Mouse (Mus musculus) embryonic facial prominence, embryonic 14.5 days (tissue): ENCODE results near the gene Zfp697. TPM values are rescaled to one million over a fixed set of nuclear protein-coding genes. Genes with fewer than 3 reads are reported as not detected.
A peak's percentile ranks its signal among the peaks of the same experiment; 100 is the strongest.
"Not testable (repeated sequence)": the region's sequence is repeated elsewhere in the genome, so short reads cannot be mapped to it uniquely, and the experiment has no call there.

ENCODE experiments used
- ATAC-seq: fragments of 200-750 bp; cut with Nextera tagmentation; 2 replicates; pipeline ENCODE4 v1.8.0; 2017; ENCODE audit warnings: low read depth, moderate number of reproducible peaks, moderate TSS enrichment
- DNase-seq: peaks from one replicate; pipeline ENCODE4 v3.0.0-alpha.2; 2015; ENCODE audit warnings: low spot score
- H3K27ac ChIP-seq: fragments of 300-500 bp; sonication (generic); replicated peaks from 2 replicates; pipeline ENCODE4 v1.5.1; 2014; ENCODE audit warnings: low read depth, mild to moderate bottlenecking, low read length, moderate library complexity
- H3K27me3 ChIP-seq: fragments of 300-500 bp; sonication (generic); replicated peaks from 2 replicates; pipeline ENCODE4 v1.6.1; 2014; ENCODE audit warnings: low read length; ENCODE audit not compliant: control insufficient read depth, insufficient read depth
- H3K36me3 ChIP-seq: fragments of 300-500 bp; sonication (generic); 2 replicates; pipeline ENCODE4 v1.6.1; 2014; ENCODE audit warnings: low read length, mixed read lengths; ENCODE audit not compliant: control insufficient read depth, insufficient read depth
- H3K4me1 ChIP-seq: fragments of 300-500 bp; sonication (generic); 2 replicates; pipeline ENCODE4 v1.6.1; 2014; ENCODE audit warnings: antibody characterized with exemption, low read length; ENCODE audit not compliant: control insufficient read depth, insufficient read depth
- H3K4me2 ChIP-seq: fragments of 300-500 bp; sonication (generic); 2 replicates; pipeline ENCODE4 v1.6.1; 2014; ENCODE audit warnings: low read depth, mild to moderate bottlenecking, low read length, moderate library complexity, mixed read lengths
- H3K4me3 ChIP-seq: fragments of 300-500 bp; sonication (generic); 2 replicates; pipeline ENCODE4 v1.5.1; 2014; ENCODE audit warnings: low read depth, mild to moderate bottlenecking, low read length
- H3K9ac ChIP-seq: fragments of 300-500 bp; sonication (generic); 2 replicates; pipeline ENCODE4 v1.6.1; 2014; ENCODE audit warnings: low read depth, mild to moderate bottlenecking, low read length, moderate library complexity, mixed read lengths
- H3K9me3 ChIP-seq: fragments of 300-500 bp; sonication (generic); 2 replicates; pipeline ENCODE4 v1.6.1; 2016; ENCODE audit warnings: low read length; ENCODE audit not compliant: control insufficient read depth
- WGBS: fragments of 180-500 bp; shearing (Covaris S2); extraction: QIAGEN DNeasy Blood & Tissue Kit; methylation state at CpG from one replicate; pipeline ENCODE4 v1.1.7; 2014; 5-methylcytosine and 5-hydroxymethylcytosine counted together
- polyA plus RNA-seq: library from polyadenylated mRNA; unstranded; fragments of >200 nt; fragmentation: Nextera tagmentation; extraction: Ambion mirVana; gene quantifications from 2 replicates; pipeline ENCODE4 v1.2.1, GENCODE M21; 2014

The Zfp697 gene
- polyA plus RNA-seq, 1 experiment from 2014 or later, result 4.8 TPM

DNA sequence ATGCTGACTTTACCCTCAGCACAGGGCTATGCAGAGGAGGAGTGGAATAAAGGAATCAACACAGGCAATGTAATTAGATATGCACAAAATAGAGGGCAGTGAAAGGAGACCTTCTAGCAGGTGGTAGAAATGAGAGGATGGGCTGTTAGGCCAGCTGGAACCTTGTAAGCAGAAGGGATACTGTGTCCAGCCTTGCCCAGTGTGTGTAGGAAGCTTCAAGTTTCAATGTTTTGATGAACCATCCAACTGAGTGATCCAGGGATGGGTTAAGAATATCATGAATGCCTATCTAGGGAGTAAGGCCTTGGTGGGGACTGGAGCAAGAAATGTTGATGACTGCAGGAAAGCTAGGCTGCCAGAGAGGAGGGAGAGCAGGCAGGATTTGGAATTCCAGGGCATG lies 112.8 kb downstream of the Zfp697 start:
- not testable (repeated sequence) for H3K4me2 ChIP-seq, H3K9ac ChIP-seq, H3K9me3 ChIP-seq, H3K27ac ChIP-seq, DNase-seq, H3K27me3 ChIP-seq, H3K4me3 ChIP-seq, H3K4me1 ChIP-seq, H3K36me3 ChIP-seq
- ATAC-seq, result peak; percentile 37; the same call in 1 of the 2 replicates

GRCm38 (mm10) chr3:98496762-98497161 lies 114.5 kb downstream of the Zfp697 start:
- H3K4me2 ChIP-seq, H3K9ac ChIP-seq, H3K36me3 ChIP-seq, H3K27me3 ChIP-seq, H3K4me3 ChIP-seq, H3K9me3 ChIP-seq, DNase-seq, H3K27ac ChIP-seq, H3K4me1 ChIP-seq, ATAC-seq: not testable (repeated sequence)
- no CpG with 5 or more reads among the region's 2 CpGs for WGBS

DNA sequence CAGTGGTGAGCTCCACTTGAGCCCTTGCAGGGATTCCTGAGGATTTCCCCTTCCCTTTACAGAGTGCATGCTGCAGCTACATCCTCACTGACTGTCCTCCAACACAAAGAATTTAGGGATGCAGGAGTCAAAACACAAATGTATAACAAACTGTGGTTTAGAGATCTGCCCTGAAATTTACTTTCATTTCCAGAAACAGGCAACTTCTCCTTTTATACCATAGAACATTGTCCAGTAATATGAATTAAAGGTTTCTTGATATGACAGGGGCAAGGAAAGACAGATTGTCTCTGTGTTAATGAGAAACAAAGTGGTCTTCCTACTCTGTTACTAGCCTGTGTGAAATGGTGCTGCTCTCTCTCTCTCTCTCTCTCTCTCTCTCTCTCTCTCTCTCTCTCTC lies 115.1 kb downstream of the Zfp697 start:
- H3K9me3 ChIP-seq, H3K27me3 ChIP-seq, H3K27ac ChIP-seq, H3K4me1 ChIP-seq, H3K36me3 ChIP-seq, H3K4me2 ChIP-seq, H3K9ac ChIP-seq, ATAC-seq, H3K4me3 ChIP-seq, DNase-seq: not testable (repeated sequence)

GRCm38 (mm10) chr3:98507229-98507628 lies 125.0 kb downstream of the Zfp697 start:
- ATAC-seq, H3K9ac ChIP-seq, H3K9me3 ChIP-seq, H3K4me3 ChIP-seq, DNase-seq, H3K4me1 ChIP-seq, H3K27ac ChIP-seq, H3K27me3 ChIP-seq, H3K36me3 ChIP-seq, H3K4me2 ChIP-seq: not testable (repeated sequence)
- WGBS, result no CpG with 5 or more reads among the region's 5 CpGs

- H3K4me2 ChIP-seq, H3K27me3 ChIP-seq, H3K27ac ChIP-seq, H3K9me3 ChIP-seq, ATAC-seq, H3K36me3 ChIP-seq, DNase-seq, H3K9ac ChIP-seq, H3K4me3 ChIP-seq, H3K4me1 ChIP-seq: not testable (repeated sequence)
- WGBS, result no CpG with 5 or more reads among the region's 1 CpGs
These were observed 128.2 kb downstream of the Zfp697 start, which contains the start of gene Hsd3b4 for GRCm38 (mm10) chr3:98510414-98510813. Gene Hsd3b4 (minus strand): TSS chr3:98510514.

GRCm38 (mm10) chr3:98522779-98523178 lies 140.5 kb downstream of the Zfp697 start:
- WGBS, result 14% methylated on average over 1 of the region's 2 CpGs
- H3K27ac ChIP-seq, ATAC-seq: not testable (repeated sequence)

DNA sequence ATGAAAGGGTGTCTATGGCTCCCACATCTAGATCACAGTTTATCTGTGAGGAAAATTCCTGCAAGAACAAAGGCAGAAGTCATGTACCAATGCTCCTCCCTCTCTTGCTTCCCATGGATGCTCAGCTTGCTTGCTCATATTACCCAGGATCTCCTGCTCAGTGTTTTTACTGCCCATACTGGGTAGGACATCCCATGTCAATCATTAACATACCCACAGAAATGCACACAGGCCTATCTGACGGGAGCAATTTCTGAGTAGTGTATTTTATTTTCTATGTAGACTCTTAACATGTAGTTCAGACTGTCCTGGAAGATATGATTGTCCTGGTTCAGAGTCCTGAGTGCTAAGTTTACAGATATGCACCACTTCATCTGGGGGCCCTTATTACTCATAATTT lies 142.3 kb downstream of the Zfp697 start:
- not testable (repeated sequence) for H3K9ac ChIP-seq, H3K36me3 ChIP-seq, H3K27ac ChIP-seq, H3K4me2 ChIP-seq, ATAC-seq, H3K27me3 ChIP-seq, H3K4me1 ChIP-seq, H3K4me3 ChIP-seq, H3K9me3 ChIP-seq, DNase-seq
- WGBS, result no CpG with 5 or more reads among the region's 1 CpGs

More at GRCm38 (mm10) chr3:98522779-98523178, 140.5 kb downstream of the Zfp697 start:
- not testable (repeated sequence) for H3K4me1 ChIP-seq, DNase-seq, H3K36me3 ChIP-seq, H3K4me3 ChIP-seq, H3K9me3 ChIP-seq, H3K9ac ChIP-seq, H3K27me3 ChIP-seq, H3K4me2 ChIP-seq

DNA sequence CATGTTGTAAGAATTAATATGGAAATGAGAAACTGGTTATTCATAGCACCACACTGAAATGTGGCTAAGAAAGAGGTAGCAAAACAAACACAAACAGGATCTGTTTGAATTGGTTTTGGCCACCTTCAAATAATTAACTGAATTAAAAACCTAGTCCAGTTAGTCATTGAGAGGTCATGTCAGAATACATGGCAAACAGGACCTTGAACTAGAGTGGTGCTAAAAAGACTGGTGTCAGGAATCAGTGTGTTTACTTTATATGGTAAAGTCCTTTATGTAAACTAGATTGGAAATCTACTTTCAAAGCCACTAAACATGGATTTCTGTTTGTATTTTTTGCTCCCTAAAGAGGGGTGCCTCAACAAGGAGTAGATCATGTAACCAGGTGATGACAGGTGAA lies 142.7 kb downstream of the Zfp697 start:
- H3K36me3 ChIP-seq, H3K4me2 ChIP-seq, DNase-seq, H3K4me1 ChIP-seq, H3K4me3 ChIP-seq, H3K9me3 ChIP-seq, ATAC-seq, H3K27me3 ChIP-seq, H3K27ac ChIP-seq, H3K9ac ChIP-seq: not testable (repeated sequence)

- not testable (repeated sequence) for H3K9me3 ChIP-seq, DNase-seq, H3K9ac ChIP-seq, H3K4me1 ChIP-seq, H3K36me3 ChIP-seq, H3K4me2 ChIP-seq, H3K4me3 ChIP-seq, ATAC-seq, H3K27ac ChIP-seq, H3K27me3 ChIP-seq
These were observed 165.4 kb downstream of the Zfp697 start for GRCm38 (mm10) chr3:98547641-98548040.
